Mouse (Mus musculus) embryonic facial prominence, embryonic 14.5 days (tissue): ENCODE measurements around the gene Asprv1. TPM values are rescaled to one million over a fixed set of nuclear protein-coding genes. Genes with fewer than 3 reads are reported as not detected.

ENCODE experiments used
- ATAC-seq: fragments of 200-750 bp; cut with Nextera tagmentation; 2 replicates; pipeline ENCODE4 v1.8.0; 2017; ENCODE audit warnings: low read depth, moderate number of reproducible peaks, moderate TSS enrichment
- DNase-seq: peaks from one replicate; pipeline ENCODE4 v3.0.0-alpha.2; 2015; ENCODE audit warnings: low spot score
- H3K27ac ChIP-seq: fragments of 300-500 bp; sonication (generic); replicated peaks from 2 replicates; pipeline ENCODE4 v1.5.1; 2014; ENCODE audit warnings: low read depth, mild to moderate bottlenecking, low read length, moderate library complexity
- H3K27me3 ChIP-seq: fragments of 300-500 bp; sonication (generic); replicated peaks from 2 replicates; pipeline ENCODE4 v1.6.1; 2014; ENCODE audit warnings: low read length; ENCODE audit not compliant: control insufficient read depth, insufficient read depth
- H3K36me3 ChIP-seq: fragments of 300-500 bp; sonication (generic); 2 replicates; pipeline ENCODE4 v1.6.1; 2014; ENCODE audit warnings: low read length, mixed read lengths; ENCODE audit not compliant: control insufficient read depth, insufficient read depth
- H3K4me1 ChIP-seq: fragments of 300-500 bp; sonication (generic); 2 replicates; pipeline ENCODE4 v1.6.1; 2014; ENCODE audit warnings: antibody characterized with exemption, low read length; ENCODE audit not compliant: control insufficient read depth, insufficient read depth
- H3K4me2 ChIP-seq: fragments of 300-500 bp; sonication (generic); 2 replicates; pipeline ENCODE4 v1.6.1; 2014; ENCODE audit warnings: low read depth, mild to moderate bottlenecking, low read length, moderate library complexity, mixed read lengths
- H3K4me3 ChIP-seq: fragments of 300-500 bp; sonication (generic); 2 replicates; pipeline ENCODE4 v1.5.1; 2014; ENCODE audit warnings: low read depth, mild to moderate bottlenecking, low read length
- H3K9ac ChIP-seq: fragments of 300-500 bp; sonication (generic); 2 replicates; pipeline ENCODE4 v1.6.1; 2014; ENCODE audit warnings: low read depth, mild to moderate bottlenecking, low read length, moderate library complexity, mixed read lengths
- H3K9me3 ChIP-seq: fragments of 300-500 bp; sonication (generic); 2 replicates; pipeline ENCODE4 v1.6.1; 2016; ENCODE audit warnings: low read length; ENCODE audit not compliant: control insufficient read depth
- WGBS: fragments of 180-500 bp; shearing (Covaris S2); extraction: QIAGEN DNeasy Blood & Tissue Kit; methylation state at CpG from one replicate; pipeline ENCODE4 v1.1.7; 2014; 5-methylcytosine and 5-hydroxymethylcytosine counted together
- polyA plus RNA-seq: library from polyadenylated mRNA; unstranded; fragments of >200 nt; fragmentation: Nextera tagmentation; extraction: Ambion mirVana; gene quantifications from 2 replicates; pipeline ENCODE4 v1.2.1, GENCODE M21; 2014

Asprv1 gene
- polyA plus RNA-seq, 1 experiment from 2014 or later: 74.1 TPM

DNA sequence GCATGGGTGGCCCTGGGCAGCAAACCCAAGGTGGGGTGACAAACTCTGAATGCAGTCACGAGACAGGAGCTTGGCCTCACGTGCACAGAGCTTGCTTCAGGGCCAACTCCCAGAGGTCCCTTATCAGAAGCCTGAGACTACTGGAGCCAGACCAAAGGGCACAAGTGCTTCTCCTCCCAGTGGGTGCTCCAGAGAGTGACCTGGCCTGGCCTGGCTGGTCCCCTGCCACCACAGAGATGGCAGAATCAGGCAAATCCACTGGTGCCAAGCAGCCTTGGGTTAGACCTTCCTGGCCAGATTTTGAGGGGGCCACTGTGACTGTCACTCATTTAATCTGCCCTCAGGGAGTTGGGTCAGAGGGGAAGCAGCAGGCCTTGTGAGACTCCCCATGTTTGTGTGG is 8.5 kb downstream of the Asprv1 start:
- Histone ChIP-seq H3K9ac (no peak overlapping the region), H3K36me3 (no peaks in the 10 kb centered on the region), H3K4me3 (no peak overlapping the region), H3K4me1 (no peaks in the 10 kb centered on the region; the same call in 1 of the 2 replicates), H3K27ac (no peak overlapping the region), H3K9me3 (no peaks in the 10 kb centered on the region), H3K4me2 (no peak overlapping the region), H3K27me3 (no peaks in the 10 kb centered on the region)
- DNase-seq: no peak
- WGBS: 82% methylated on average over 2 of the region's 2 CpGs
- ATAC-seq: no peak

DNA sequence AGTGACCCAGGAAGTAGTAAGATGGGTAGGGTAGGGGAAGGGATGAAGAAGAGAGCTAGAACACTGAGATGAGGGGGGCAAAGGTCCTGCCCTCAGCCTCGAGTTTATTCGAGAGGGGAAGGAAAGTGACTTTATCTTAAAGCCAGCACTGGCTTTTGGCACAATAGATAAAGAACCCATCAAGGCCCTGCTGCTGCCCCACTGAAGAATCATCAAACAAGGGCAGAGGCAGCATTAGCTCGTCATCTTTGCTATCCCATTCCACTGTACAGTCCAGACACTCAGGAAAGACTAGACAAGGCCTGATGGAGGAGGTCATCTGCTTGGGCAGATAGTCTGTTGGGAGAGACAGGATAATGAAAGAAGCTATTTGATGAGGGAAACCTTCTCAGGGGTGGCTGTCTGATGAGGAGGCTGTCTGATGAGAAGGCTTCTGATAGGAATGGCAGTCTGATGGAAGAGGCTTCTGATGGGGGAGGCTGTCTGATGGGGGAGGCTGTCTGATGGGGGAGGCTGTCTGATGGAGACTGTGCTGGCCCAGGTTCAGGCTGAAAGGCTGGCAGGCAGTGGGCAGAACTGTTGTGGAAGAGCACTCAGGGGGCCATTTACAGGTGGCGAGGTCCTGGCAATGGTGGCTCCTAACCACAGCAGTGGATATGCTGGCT is 9.3 kb downstream of the Asprv1 start:
- H3K4me1 ChIP-seq: no peaks in the 10 kb centered on the region; the same call in 1 of the 2 replicates
- 58% methylated on average over 4 of the region's 4 CpGs for WGBS
- no peak overlapping the region for H3K4me2 ChIP-seq

DNA sequence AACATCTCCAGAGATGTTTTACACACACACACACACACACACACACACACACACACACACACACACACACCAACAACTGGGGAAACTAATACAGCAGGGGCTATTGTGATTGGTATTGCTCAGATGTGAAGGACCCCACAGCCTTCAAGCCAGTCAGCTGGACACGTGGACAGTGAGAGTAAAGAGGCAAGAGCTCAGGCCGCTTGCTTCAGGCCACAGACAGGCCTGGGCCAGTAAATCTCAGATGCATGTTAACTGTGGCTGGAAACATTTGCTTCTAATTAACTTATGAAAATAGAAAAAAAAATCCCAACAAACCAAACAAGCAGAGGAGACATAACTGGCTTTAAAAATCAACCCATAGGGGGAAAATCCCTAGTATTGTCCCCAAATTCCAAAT is 9.9 kb downstream of the Asprv1 start:
- H3K27ac ChIP-seq: peak overlapping the region; percentile 49
- H3K4me2 ChIP-seq: no peak overlapping the region
- H3K4me3 ChIP-seq: no peak overlapping the region
- DNase-seq: peak; percentile 41
- H3K27me3 ChIP-seq: no peaks in the 10 kb centered on the region
- H3K9me3 ChIP-seq: no peaks in the 10 kb centered on the region
- H3K4me1 ChIP-seq: no peaks in the 10 kb centered on the region; the same call in 1 of the 2 replicates
- no peaks in the 10 kb centered on the region for H3K36me3 ChIP-seq
- no peak for ATAC-seq
- H3K9ac ChIP-seq: no peak overlapping the region
- WGBS: 43% methylated on average over 2 of the region's 2 CpGs

More for the DNA sequence above, 9.3 kb downstream of the Asprv1 start:
- no peak for ATAC-seq
- H3K36me3 ChIP-seq: no peaks in the 10 kb centered on the region
- no peak overlapping the region for H3K4me3 ChIP-seq
- H3K9me3 ChIP-seq: no peaks in the 10 kb centered on the region
- H3K9ac ChIP-seq: no peak overlapping the region
- no peak for DNase-seq
- peak overlapping the region; percentile 49; the same call in 1 of the 2 replicates for H3K27ac ChIP-seq
- H3K27me3 ChIP-seq: no peaks in the 10 kb centered on the region

DNA sequence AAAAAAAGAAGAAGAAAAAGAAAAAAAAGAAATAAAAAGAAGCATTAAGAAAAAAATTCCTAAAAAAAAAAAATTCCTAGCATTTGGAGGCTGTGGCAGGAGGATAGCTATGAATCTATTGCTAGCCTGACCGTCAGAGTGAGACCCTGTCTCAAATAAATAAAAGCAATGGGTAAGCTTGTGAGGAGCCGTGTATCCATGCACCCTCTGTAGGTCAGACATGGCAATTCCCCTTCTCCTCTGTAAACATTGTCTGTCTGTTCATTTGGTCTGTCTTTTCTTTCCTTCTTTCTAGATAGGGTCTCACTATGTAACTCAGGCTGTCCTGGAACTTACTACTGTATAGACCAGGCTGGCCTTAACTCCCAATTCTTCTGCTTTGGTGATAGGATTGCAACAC is 10.5 kb downstream of the Asprv1 start:
- Histone ChIP-seq H3K27ac (no peak overlapping the region; the same call in 1 of the 2 replicates), H3K36me3 (no peaks in the 10 kb centered on the region), H3K9ac (no peak overlapping the region), H3K27me3 (no peaks in the 10 kb centered on the region), H3K4me1 (no peaks in the 10 kb centered on the region; the same call in 1 of the 2 replicates), H3K4me2 (no peak overlapping the region), H3K9me3 (no peaks in the 10 kb centered on the region), H3K4me3 (no peak overlapping the region)
- WGBS: 13% methylated on average over 2 of the region's 2 CpGs
- no peak for ATAC-seq
- peak; percentile 23 for DNase-seq

DNA sequence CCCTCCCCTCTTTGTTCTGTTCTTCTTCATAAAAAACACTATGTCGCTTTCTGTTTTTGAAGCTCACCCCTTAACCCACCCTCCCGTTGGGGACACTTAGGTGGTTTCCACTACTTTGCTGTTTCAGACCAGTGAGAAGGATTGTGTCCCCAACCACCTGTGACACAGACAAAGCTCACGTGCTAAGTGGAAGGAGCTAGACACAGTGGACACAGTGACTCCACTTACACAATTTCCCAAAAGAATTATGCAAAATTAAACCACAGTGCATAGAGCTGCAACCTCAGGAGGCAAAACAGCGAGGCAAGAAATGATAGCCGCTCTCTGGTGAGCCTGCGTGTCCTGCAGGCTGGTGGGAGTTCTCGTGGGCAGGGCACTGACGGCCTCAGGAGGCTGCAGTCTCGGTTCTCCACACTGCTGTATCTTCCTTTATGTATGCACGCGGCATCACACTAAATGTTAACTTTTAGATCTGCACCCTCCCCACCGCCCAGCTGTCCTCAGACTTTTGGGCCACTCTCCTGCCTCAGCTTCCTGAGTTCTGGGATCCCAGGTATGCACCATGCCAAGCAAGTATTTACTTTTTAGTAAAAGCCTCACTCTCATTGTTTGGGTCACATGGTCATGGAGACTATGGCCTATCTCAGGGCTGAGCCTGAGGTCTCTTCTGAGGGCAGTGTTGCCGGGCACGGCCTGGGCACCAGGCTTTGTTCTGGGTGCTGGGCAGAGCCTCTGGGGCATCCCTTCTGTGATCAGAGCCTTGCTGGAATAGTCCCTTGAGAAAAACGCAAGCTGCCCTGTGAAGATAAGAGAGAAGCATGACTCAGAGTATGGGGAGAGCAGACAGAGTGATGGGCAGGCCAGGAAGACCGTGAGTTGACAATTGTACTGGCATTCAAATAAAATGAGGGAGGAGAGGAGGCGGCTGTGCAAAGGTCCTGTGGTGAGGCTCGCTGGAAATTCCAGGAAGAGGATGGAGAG is 11.5 kb downstream of the Asprv1 start:
- ATAC-seq: no peak
- Histone ChIP-seq H3K27me3 (no peaks in the 10 kb centered on the region), H3K27ac (no peak overlapping the region), H3K36me3 (no peaks in the 10 kb centered on the region), H3K9ac (no peak overlapping the region), H3K4me3 (no peak overlapping the region), H3K4me1 (no peaks in the 10 kb centered on the region; the same call in 1 of the 2 replicates), H3K4me2 (no peak overlapping the region), H3K9me3 (no peaks in the 10 kb centered on the region)
- DNase-seq: no peak
- 76% methylated on average over 18 of the region's 18 CpGs for WGBS

DNA sequence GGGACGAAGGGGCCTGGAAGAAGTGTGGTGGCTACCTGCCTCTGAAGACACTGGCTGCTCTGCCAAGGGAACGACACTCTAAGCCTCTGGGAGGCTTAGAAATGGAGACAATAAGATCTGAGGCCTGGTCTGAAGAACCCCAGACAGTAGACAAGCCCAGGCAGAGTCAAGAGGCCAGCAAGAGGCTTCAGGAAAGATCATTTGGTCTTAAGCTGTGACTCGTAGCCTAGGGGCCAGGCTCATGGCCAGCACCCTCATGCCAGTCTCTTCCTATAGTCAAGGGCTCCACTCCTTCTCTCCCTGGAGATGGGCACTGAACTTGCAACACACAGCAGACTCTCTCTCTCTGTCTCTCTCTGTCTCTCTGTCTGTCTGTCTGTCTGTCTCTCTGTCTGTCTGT is 12.2 kb downstream of the Asprv1 start:
- no peak overlapping the region for H3K4me2 ChIP-seq
- no peak overlapping the region for H3K4me3 ChIP-seq
- H3K27me3 ChIP-seq: no peaks in the 10 kb centered on the region
- no peaks in the 10 kb centered on the region for H3K36me3 ChIP-seq
- DNase-seq (no peak), ATAC-seq (no peak)
- WGBS: 67% methylated on average over 3 of the region's 3 CpGs
- no peaks in the 10 kb centered on the region for H3K9me3 ChIP-seq
- no peak overlapping the region for H3K9ac ChIP-seq
- H3K27ac ChIP-seq: no peak overlapping the region
- no peaks in the 10 kb centered on the region; the same call in 1 of the 2 replicates for H3K4me1 ChIP-seq

DNA sequence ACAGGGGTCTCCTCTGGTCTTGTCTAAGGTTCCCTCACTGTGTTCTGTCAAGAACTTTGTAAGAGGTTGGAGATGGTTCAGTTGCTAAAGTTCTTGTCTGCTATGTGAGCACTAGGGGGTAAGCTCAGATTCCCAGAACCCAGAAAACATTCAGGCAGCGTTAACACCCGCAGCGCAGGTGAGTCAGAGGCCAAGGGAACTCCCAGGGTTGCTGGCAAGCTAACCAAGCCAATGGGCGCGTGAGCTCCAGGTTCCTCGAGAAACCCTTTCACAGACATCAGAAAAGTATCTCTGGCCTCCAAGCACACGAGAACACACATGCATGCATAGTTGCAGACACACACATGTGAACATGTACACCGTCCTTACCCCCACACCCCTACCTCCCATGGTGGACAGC is 12.8 kb downstream of the Asprv1 start:
- Histone ChIP-seq H3K4me2 (no peak overlapping the region), H3K36me3 (no peaks in the 10 kb centered on the region), H3K4me1 (no peaks in the 10 kb centered on the region; the same call in 1 of the 2 replicates), H3K27me3 (no peaks in the 10 kb centered on the region), H3K9me3 (no peaks in the 10 kb centered on the region), H3K4me3 (no peak overlapping the region), H3K27ac (no peak overlapping the region), H3K9ac (no peak overlapping the region)
- WGBS: 92% methylated on average over 8 of the region's 8 CpGs
- ATAC-seq (no peak), DNase-seq (no peak)

DNA sequence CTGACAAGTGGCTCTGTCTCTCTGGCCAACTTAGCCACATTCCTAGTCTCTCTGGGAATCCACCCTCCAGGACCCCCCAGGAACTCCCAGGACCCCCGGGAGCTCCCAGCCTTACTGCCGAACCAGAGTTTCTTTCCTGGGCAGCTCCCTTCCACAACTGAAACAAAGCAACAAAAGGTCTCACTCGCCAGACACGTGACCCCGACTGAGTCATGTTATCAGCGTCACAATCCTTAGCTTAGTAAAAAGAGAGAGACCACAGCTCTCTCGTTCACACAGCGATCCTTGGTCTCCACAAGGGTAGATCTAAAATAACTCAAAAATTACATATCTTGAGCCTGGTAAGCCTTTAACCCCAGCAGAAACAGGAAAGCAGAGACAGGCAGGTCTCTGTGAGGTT is 13.8 kb downstream of the Asprv1 start:
- Histone ChIP-seq H3K27ac (no peak overlapping the region), H3K4me3 (no peak overlapping the region), H3K9ac (no peak overlapping the region), H3K9me3 (no peaks in the 10 kb centered on the region), H3K4me2 (no peak overlapping the region), H3K4me1 (no peaks in the 10 kb centered on the region; the same call in 1 of the 2 replicates), H3K36me3 (no peaks in the 10 kb centered on the region), H3K27me3 (no peaks in the 10 kb centered on the region)
- ATAC-seq (no peak), DNase-seq (no peak)
- 72% methylated on average over 8 of the region's 8 CpGs for WGBS
